Mouse (Mus musculus) bone marrow macrophage, adult 2 months (primary cell): ENCODE data around the gene Mapk6.

ENCODE experiments used
- CTCF ChIP-seq: IDR thresholded peaks from 2 replicates; pipeline ENCODE4 v1.5.1; 2012; ENCODE audit warnings: low read depth, mild to moderate bottlenecking, low read length, moderate library complexity
- POLR2A ChIP-seq: IDR thresholded peaks from 2 replicates; pipeline ENCODE4 v1.6.1; 2012; ENCODE audit warnings: mild to moderate bottlenecking, low read depth, low read length, borderline replicate concordance

- TF ChIP-seq POLR2A (no peak), CTCF (no peak)
Observed at GRCm38 (mm10) chr9:75440796-75441666, 31.2 kb upstream of the Mapk6 start, which contains the start of gene Leo1.
